Mouse (Mus musculus) adrenal gland, postnatal 0 days (tissue): Measurements from ENCODE around the gene Zfp324. TPM values are rescaled to one million over a fixed set of nuclear protein-coding genes. Genes with fewer than 3 reads are reported as not detected.

Source experiments
- polyA plus RNA-seq: library from polyadenylated mRNA; unstranded; fragments of >200 nt; fragmentation: Nextera tagmentation; extraction: Ambion mirVana; gene quantifications from 2 replicates; pipeline ENCODE4 v1.2.1, GENCODE M21; 2015

Zfp324 gene
- 6.2 and 7.5 TPM in 2 replicates for polyA plus RNA-seq

GRCm38 (mm10) chr7:12965678-12966091 lies at the start of gene Zfp324:
Zfp324 (plus strand) TSS chr7:12965838.

GRCm38 (mm10) chr7:12921705-12922465 lies 43.8 kb upstream of the Zfp324 start, which contains the start of gene Rps5:
Rps5 (plus strand) TSS chr7:12922290.

GRCm38 (mm10) chr7:12927191-12927680 lies 38.4 kb upstream of the Zfp324 start, which contains the start of gene Rnf225:
Rnf225 (plus strand) TSS chr7:12927416.

GRCm38 (mm10) chr7:12977682-12978389 lies 12.2 kb downstream of the Zfp324 start, which contains the start of gene Zfp446:
Zfp446 (plus strand) TSS chr7:12977848.

GRCm38 (mm10) chr7:12998053-12998452 lies 32.4 kb downstream of the Zfp324 start, which contains the start of gene Slc27a5:
Slc27a5 (minus strand) TSS chr7:12998192.

GRCm38 (mm10) chr7:12998851-12999250 lies 33.2 kb downstream of the Zfp324 start, which contains the start of gene Trim28:
Trim28 (plus strand) TSS chr7:12999114.

GRCm38 (mm10) chr7:13010005-13010908 lies 44.6 kb downstream of the Zfp324 start, which contains the start of gene Zbtb45:
Zbtb45 (minus strand) TSS chr7:13010034.

Other genes starting within 250 kb of the Zfp324 start
- gene Vmn2r56, start 230.8 kb upstream of the Zfp324 start, polyA plus RNA-seq = not detected in 2 replicates
- 4.0 and 4.5 TPM in 2 replicates for gene Zscan18, start 162.2 kb upstream of the Zfp324 start, polyA plus RNA-seq
- 6.0 and 7.4 TPM in 2 replicates for gene Zfp329, start 147.0 kb upstream of the Zfp324 start, polyA plus RNA-seq
- 17.2 and 23.7 TPM in 2 replicates for gene Zfp110, start 131.1 kb upstream of the Zfp324 start, polyA plus RNA-seq
- gene Zfp128, start 84.7 kb upstream of the Zfp324 start, polyA plus RNA-seq = 1.7 and 2.3 TPM in 2 replicates
- 6.5 and 6.6 TPM in 2 replicates for gene Zscan22, start 68.0 kb upstream of the Zfp324 start, polyA plus RNA-seq
- 865 and 1,106 TPM in 2 replicates for gene Rps5, start 43.5 kb upstream of the Zfp324 start, polyA plus RNA-seq
- gene Rnf225, start 38.4 kb upstream of the Zfp324 start, polyA plus RNA-seq = 0.08 and 0.30 TPM in 2 replicates
- 3.8 and 6.0 TPM in 2 replicates for gene Zfp446, start 12.0 kb downstream of the Zfp324 start, polyA plus RNA-seq
- gene Slc27a5, start 32.4 kb downstream of the Zfp324 start, polyA plus RNA-seq = 1.9 and 3.0 TPM in 2 replicates
- 104 and 137 TPM in 2 replicates for gene Trim28, start 33.3 kb downstream of the Zfp324 start, polyA plus RNA-seq
- 9.3 and 12.6 TPM in 2 replicates for gene Zbtb45, start 44.2 kb downstream of the Zfp324 start, polyA plus RNA-seq
- gene Chmp2a, start 69.0 kb downstream of the Zfp324 start, polyA plus RNA-seq = 265 and 267 TPM in 2 replicates
- gene Ube2m, start 72.4 kb downstream of the Zfp324 start, polyA plus RNA-seq = 103 and 124 TPM in 2 replicates
- gene Mzf1, start 88.9 kb downstream of the Zfp324 start, polyA plus RNA-seq = 1.7 and 2.9 TPM in 2 replicates
- gene Vmn1r85, start 129.3 kb downstream of the Zfp324 start, polyA plus RNA-seq = not detected in 2 replicates
- gene Vmn1r86, start 154.1 kb downstream of the Zfp324 start, polyA plus RNA-seq = not detected in 2 replicates
- not detected in 2 replicates for gene Vmn1r87, start 174.3 kb downstream of the Zfp324 start, polyA plus RNA-seq
- gene Vmn1r88, start 193.7 kb downstream of the Zfp324 start, polyA plus RNA-seq = not detected in 2 replicates
- gene Vmn1r89, start 247.2 kb downstream of the Zfp324 start, polyA plus RNA-seq = not detected in 2 replicates